Mouse (Mus musculus) intestine, postnatal 0 days (tissue): Measurements from ENCODE around the gene Fzd10. TPM values are rescaled to one million over a fixed set of nuclear protein-coding genes. Genes with fewer than 3 reads are reported as not detected.
A peak's percentile ranks its signal among the peaks of the same experiment; 100 is the strongest.

Experiments
- ATAC-seq: fragments of 200-750 bp; cut with Nextera tagmentation; 2 replicates; pipeline ENCODE4 v1.8.0; 2017; ENCODE audit warnings: mild to moderate bottlenecking, moderate TSS enrichment, moderate library complexity
- H3K27ac ChIP-seq: fragments of 300-500 bp; sonication (generic); 2 replicates; pipeline ENCODE4 v1.5.1; 2014; ENCODE audit warnings: mild to moderate bottlenecking, low read depth, low read length, moderate library complexity
- H3K27me3 ChIP-seq: fragments of 300-500 bp; sonication (generic); replicated peaks from 2 replicates; pipeline ENCODE4 v1.6.1; 2014; ENCODE audit warnings: low read length, mixed read lengths; ENCODE audit not compliant: control insufficient read depth, insufficient read depth
- H3K36me3 ChIP-seq: fragments of 300-500 bp; sonication (generic); 2 replicates; pipeline ENCODE4 v1.6.1; 2014; ENCODE audit warnings: mild to moderate bottlenecking, moderate library complexity; ENCODE audit not compliant: control insufficient read depth, insufficient read depth
- H3K4me1 ChIP-seq: fragments of 300-500 bp; sonication (generic); replicated peaks from 2 replicates; pipeline ENCODE4 v1.6.1; 2014; ENCODE audit warnings: antibody characterized with exemption, low read length, mixed read lengths; ENCODE audit not compliant: control insufficient read depth, insufficient read depth
- H3K4me2 ChIP-seq: fragments of 300-500 bp; sonication (generic); replicated peaks from 2 replicates; pipeline ENCODE4 v1.6.1; 2014; ENCODE audit warnings: low read depth, mild to moderate bottlenecking, moderate library complexity
- H3K4me3 ChIP-seq: fragments of 300-500 bp; sonication (generic); 2 replicates; pipeline ENCODE4 v1.5.1; 2014; ENCODE audit warnings: low read depth, low read length
- H3K9ac ChIP-seq: fragments of 300-500 bp; sonication (generic); 2 replicates; pipeline ENCODE4 v1.6.1; 2014; ENCODE audit warnings: mild to moderate bottlenecking, low read depth, low read length
- H3K9me3 ChIP-seq: fragments of 300-500 bp; sonication (generic); 2 replicates; pipeline ENCODE4 v1.6.1; 2016; ENCODE audit warnings: mixed run types; ENCODE audit not compliant: control insufficient read depth
- CTCF ChIP-seq: sonication (generic); IDR thresholded peaks from 2 replicates; pipeline ENCODE4 v1.5.1; 2016; ENCODE audit warnings: low read depth, mild to moderate bottlenecking, control low read depth, antibody characterized with exemption, moderate library complexity
- WGBS: fragments of 180-500 bp; shearing (Covaris S2); extraction: QIAGEN DNeasy Blood & Tissue Kit; methylation state at CpG from one replicate; pipeline ENCODE4 v1.1.7; 2014; 5-methylcytosine and 5-hydroxymethylcytosine counted together
- polyA plus RNA-seq: library from polyadenylated mRNA; unstranded; fragments of >200 nt; fragmentation: Nextera tagmentation; extraction: Ambion mirVana; gene quantifications from 2 replicates; pipeline ENCODE4 v1.2.1, GENCODE M21; 2015

Gene Fzd10
- polyA plus RNA-seq, 1 experiment from 2014 or later, result 0.16 TPM

DNA sequence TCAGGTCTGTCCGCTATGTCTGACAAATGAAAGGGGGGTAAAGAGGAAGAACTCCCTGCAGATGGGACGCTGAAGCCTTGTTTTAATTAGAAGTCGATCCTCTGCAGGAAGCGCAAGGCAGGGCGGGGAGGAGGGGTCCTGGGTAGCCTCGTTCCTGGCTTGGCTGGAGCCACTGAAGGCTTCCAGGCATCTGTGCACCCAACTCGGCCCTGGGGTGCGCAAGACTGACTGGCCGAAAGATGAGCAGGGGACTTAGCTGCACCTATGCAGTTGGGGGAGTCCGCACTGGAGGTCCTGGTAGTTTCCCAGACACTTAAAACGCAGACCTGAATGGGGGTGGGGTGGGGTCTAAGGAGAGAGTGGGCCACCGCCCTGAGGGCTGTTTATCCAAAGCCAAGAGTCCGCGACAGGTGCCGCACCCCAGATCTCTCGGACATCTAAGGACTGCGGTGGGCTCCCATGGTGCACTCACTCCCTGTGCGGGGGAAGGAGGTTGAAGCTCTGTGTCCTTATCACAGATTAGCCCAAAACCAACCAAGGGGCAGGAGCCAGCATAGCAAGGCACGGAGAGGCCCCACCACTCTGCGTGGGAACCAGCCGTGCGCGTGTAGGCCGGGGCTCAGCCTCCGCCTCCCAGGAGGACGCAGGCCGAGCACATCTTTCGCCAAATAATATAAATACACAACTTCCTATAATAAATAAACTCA, 1.1 kb upstream of the Fzd10 start:
- peaks cover 64% of the 10 kb centered on the region for H3K27me3 ChIP-seq
- peak overlapping the region; percentile 63 for H3K4me3 ChIP-seq
- no peak overlapping the region for H3K9ac ChIP-seq
- 0 out of 2 replicates have a peak, but pooled peaks cover 2% of the 10 kb centered on the region for H3K4me1 ChIP-seq
- no peaks in the 10 kb centered on the region for H3K9me3 ChIP-seq
- no peak for TF ChIP-seq CTCF
- H3K27ac ChIP-seq, result no peak overlapping the region
- peak overlapping the region; percentile 86 for H3K4me2 ChIP-seq
- no peak for ATAC-seq
- no peaks in the 10 kb centered on the region for H3K36me3 ChIP-seq
- 1% methylated on average over 28 of the region's 28 CpGs for WGBS

DNA sequence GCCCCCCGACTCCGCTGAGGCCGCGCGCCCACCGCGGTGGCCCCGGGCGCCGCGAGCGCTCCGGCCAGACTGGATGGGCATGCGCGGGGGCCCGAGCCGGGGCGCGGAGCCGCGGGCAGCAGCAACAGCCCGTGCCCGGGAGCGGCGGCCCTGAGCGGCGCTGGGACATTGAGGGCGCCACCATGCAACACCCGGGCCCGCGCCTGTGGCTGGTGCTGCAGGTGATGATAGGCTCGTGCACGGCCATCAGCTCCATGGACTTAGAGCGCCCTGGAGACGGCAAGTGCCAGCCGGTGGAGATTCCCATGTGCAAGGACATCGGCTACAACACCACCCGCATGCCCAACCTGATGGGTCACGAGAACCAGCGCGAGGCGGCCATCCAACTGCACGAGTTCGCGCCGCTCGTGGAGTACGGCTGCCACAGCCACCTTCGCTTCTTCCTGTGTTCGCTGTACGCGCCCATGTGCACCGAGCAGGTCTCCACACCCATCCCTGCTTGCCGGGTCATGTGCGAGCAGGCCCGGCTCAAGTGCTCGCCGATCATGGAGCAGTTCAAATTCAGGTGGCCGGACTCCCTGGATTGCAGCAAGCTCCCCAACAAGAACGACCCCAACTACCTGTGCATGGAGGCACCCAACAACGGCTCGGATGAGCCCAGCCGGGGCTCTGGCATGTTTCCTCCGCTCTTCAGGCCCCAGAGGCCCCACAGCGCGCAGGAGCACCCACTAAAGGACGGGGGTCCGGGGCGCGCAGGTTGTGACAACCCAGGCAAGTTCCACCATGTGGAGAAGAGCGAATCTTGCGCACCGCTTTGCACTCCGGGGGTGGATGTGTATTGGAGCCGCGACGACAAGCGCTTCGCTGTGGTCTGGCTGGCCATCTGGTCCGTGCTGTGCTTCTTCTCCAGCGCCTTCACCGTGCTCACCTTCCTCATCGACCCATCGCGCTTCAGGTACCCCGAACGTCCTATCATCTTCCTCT, 684 bp downstream of the Fzd10 start:
- 0 out of 2 replicates have a peak, but pooled peaks have one; percentile 47 for ATAC-seq
- no peak overlapping the region for H3K27ac ChIP-seq

DNA sequence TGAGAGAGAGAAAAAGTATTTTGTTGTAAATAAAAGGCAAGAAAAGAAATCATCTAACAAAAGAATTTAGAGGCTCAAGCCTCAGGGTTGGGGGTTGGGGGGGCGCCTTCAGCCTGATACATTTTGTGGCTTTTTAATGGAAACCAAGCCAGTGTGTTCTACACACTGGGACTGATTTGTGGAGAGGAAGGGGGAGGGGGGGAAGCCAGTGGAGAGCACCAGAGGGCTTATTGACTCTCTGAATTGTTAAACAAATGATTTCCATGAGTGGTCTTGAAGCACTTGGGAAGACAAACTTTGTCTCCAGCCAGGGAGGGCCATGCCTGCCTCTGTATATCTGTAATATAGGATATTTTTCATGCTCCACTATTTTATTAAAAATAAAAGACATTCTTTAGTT, 3.0 kb downstream of the Fzd10 start:
- H3K9ac ChIP-seq, result no peak overlapping the region
- H3K4me1 ChIP-seq, result 0 out of 2 replicates have a peak, but pooled peaks cover 2% of the 10 kb centered on the region
- no peak for TF ChIP-seq CTCF
- H3K4me3 ChIP-seq, result no peak overlapping the region
- H3K27ac ChIP-seq, result no peak overlapping the region
- H3K4me2 ChIP-seq, result no peak overlapping the region
- no peaks in the 10 kb centered on the region for H3K9me3 ChIP-seq
- H3K36me3 ChIP-seq, result no peaks in the 10 kb centered on the region
- peaks cover 42% of the 10 kb centered on the region for H3K27me3 ChIP-seq
- no peak for ATAC-seq
- 73% methylated on average over 1 of the region's 1 CpGs for WGBS

More for the DNA sequence above, 684 bp downstream of the Fzd10 start:
- Histone ChIP-seq H3K9me3 (no peaks in the 10 kb centered on the region), H3K9ac (0 out of 2 replicates have a peak overlapping the region, but pooled peaks have one; percentile 17), H3K27me3 (peaks cover 64% of the 10 kb centered on the region), H3K4me3 (peak overlapping the region; percentile 63), H3K4me1 (0 out of 2 replicates have a peak, but pooled peaks cover 2% of the 10 kb centered on the region), H3K36me3 (no peaks in the 10 kb centered on the region), H3K4me2 (peak overlapping the region; percentile 86)
- TF ChIP-seq CTCF, result no peak
- 1% methylated on average over 73 of the region's 87 CpGs for WGBS

DNA sequence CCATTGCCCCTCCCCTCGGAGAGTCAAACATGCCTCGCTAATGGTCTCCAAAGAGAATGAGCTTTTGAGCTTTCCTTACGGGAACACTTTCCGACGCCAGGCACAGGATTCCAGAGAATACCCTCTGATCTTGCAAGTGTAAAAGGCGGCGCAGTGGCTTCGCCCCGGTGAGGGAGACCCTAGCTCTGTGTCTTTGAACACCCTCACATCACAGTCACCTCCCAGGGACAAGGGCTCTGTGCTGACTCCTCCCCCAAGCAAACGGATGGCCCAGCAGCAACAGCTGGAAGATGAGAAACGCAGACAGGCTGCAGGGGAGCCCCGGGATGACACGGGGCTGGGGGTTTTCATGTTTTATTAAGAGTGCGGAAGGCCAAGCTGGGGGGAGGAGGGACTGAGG, 6.0 kb downstream of the Fzd10 start:
- H3K4me2 ChIP-seq, result no peak overlapping the region
- H3K27me3 ChIP-seq, result peaks cover 14% of the 10 kb centered on the region
- H3K27ac ChIP-seq, result no peak overlapping the region
- no peak for TF ChIP-seq CTCF
- no peaks in the 10 kb centered on the region for H3K36me3 ChIP-seq
- H3K9me3 ChIP-seq, result no peaks in the 10 kb centered on the region
- WGBS, result 25% methylated on average over 14 of the region's 14 CpGs
- no peaks in the 10 kb centered on the region for H3K4me1 ChIP-seq
- H3K9ac ChIP-seq, result no peak overlapping the region
- no peak for ATAC-seq
- H3K4me3 ChIP-seq, result no peak overlapping the region

DNA sequence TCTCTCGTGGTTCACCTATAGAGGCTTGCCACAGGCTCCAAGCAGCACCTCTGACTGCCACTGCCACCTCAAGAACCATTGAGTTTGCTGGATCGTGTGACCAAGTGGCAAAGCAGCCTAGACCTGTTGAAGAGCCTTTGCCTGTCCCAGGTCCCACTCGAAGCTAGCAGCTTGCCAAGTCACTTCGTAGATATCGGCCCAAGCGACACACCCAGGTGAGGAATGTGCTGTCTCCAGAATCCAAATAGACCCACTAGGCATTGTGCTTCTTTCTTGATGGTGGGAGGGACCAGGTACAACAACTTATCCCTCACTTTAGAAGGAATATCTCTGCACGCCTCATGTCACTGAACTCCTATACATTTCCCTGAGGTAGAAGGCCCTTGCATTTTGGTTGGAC, 8.4 kb downstream of the Fzd10 start:
- H3K9ac ChIP-seq, result no peak overlapping the region
- no peak for TF ChIP-seq CTCF
- no peak overlapping the region for H3K4me3 ChIP-seq
- no peaks in the 10 kb centered on the region for H3K27me3 ChIP-seq
- ATAC-seq, result no peak
- H3K36me3 ChIP-seq, result no peaks in the 10 kb centered on the region
- no peak overlapping the region for H3K4me2 ChIP-seq
- H3K9me3 ChIP-seq, result no peaks in the 10 kb centered on the region
- H3K4me1 ChIP-seq, result no peaks in the 10 kb centered on the region
- H3K27ac ChIP-seq, result no peak overlapping the region
- WGBS, result 63% methylated on average over 7 of the region's 7 CpGs

DNA sequence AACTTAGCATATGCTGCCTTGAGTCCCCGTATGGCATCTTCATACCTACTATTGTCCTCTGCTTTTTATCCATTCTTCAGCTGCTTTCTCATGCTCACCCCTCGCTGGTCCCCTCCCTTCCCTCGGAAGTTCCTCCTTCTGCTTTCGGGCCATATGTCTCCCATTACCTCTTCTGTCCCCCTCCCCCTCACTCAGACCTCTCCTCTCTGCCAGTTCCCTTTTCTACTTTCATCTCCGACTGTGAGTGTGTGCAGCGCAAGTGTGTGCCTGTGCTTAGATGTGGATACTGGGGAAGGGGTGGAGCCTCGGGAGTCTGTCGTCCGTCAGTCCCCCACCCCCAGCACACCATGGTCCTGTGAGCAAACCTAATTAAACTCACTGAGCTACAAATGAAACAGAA, 17.0 kb downstream of the Fzd10 start:
- H3K9ac ChIP-seq, result no peak overlapping the region
- H3K27ac ChIP-seq, result no peak overlapping the region
- no peak for TF ChIP-seq CTCF
- no peaks in the 10 kb centered on the region for H3K27me3 ChIP-seq
- H3K9me3 ChIP-seq, result no peaks in the 10 kb centered on the region
- H3K4me2 ChIP-seq, result no peak overlapping the region; the same call in 1 of the 2 replicates
- no peaks in the 10 kb centered on the region for H3K4me1 ChIP-seq
- no peak for ATAC-seq
- H3K36me3 ChIP-seq, result no peaks in the 10 kb centered on the region
- no peak overlapping the region for H3K4me3 ChIP-seq
- 29% methylated on average over 9 of the region's 9 CpGs for WGBS
